Mouse (Mus musculus) MEL (cell line): ENCODE results near the gene Rfx1.

Experiments
- JUND ChIP-seq: IDR thresholded peaks from 2 replicates; pipeline ENCODE4 v1.6.1; 2011; ENCODE audit warnings: low read depth, mild to moderate bottlenecking, improper control_type of control experiment, low read length
- MEF2A ChIP-seq: IDR thresholded peaks from 2 replicates; pipeline ENCODE4 v1.6.1; 2014; ENCODE audit warnings: low read depth, mild to moderate bottlenecking, inconsistent platforms, low read length, improper control_type of control experiment; ENCODE audit not compliant: poor library complexity, insufficient replicate concordance, severe bottlenecking; ENCODE audit errors: extremely low read depth
- POLR2A ChIP-seq, 2 experiments: IDR thresholded peaks; 2 replicates each; pipeline ENCODE4 v1.6.1; 2011 to 2012; ENCODE audit warnings: low read length in 2 of 2, mild to moderate bottlenecking in 2 of 2, control low read depth in 1 of 2, improper control_type of control experiment in 1 of 2, low read depth in 1 of 2, moderate library complexity in 1 of 2; ENCODE audit not compliant: control insufficient read depth in 1 of 2, insufficient read depth in 1 of 2, poor library complexity in 1 of 2

DNA sequence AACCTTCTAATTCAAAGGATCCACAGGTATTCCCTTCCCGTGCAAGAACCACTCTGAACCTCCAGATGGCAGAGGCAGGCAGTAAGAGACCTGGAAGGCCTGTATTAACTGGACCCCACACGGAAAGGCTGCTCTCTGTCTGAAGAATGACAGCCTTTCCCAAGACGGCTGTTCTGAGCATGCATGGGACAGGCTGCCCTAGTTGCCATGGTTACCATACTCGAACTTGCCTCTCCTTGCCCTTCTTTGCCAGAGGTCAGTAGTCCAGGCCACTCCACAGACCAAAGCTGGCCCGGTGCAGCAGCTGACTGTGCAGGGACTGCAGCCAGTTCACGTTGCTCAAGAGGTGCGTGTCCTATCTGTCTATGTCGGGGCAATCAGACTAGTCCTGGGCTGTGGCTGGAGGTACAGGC is 17.2 kb downstream of the Rfx1 start:
- no peak for TF ChIP-seq JUND
- no peak for TF ChIP-seq MEF2A
- TF ChIP-seq POLR2A (IDR thresholded peaks at IDR 0.05; ENCODE audit: control insufficient read depth in 1 of 2, insufficient read depth in 1 of 2, low read depth in 1 of 2, low read length in 2 of 2, poor library complexity in 1 of 2), result no peak
